Mouse (Mus musculus) embryonic stem cell, embryonic (primary cell): ENCODE measurements around the gene Fxr2.

Source experiments
- CTCF ChIA-PET, 4 experiments: fragments of 300-600 bp in 2 of 4; fragments of 350-600 bp in 2 of 4; sonication (Branson Sonifier 250); formaldehyde crosslinking; loops; one replicate each; lab custom pipeline; 2022; ENCODE audit warnings: inconsistent platforms in 2 of 4; lab: Charles Lee
- POLR2A ChIA-PET, 4 experiments: fragments of 300-600 bp in 2 of 4; fragments of 350-600 bp in 2 of 4; sonication (Branson Sonifier 250); formaldehyde crosslinking; loops; one replicate each; lab custom pipeline; 2022; ENCODE audit warnings: antibody characterized with exemption in 4 of 4, inconsistent platforms in 1 of 4; lab: Charles Lee

Gene Fxr2

DNA sequence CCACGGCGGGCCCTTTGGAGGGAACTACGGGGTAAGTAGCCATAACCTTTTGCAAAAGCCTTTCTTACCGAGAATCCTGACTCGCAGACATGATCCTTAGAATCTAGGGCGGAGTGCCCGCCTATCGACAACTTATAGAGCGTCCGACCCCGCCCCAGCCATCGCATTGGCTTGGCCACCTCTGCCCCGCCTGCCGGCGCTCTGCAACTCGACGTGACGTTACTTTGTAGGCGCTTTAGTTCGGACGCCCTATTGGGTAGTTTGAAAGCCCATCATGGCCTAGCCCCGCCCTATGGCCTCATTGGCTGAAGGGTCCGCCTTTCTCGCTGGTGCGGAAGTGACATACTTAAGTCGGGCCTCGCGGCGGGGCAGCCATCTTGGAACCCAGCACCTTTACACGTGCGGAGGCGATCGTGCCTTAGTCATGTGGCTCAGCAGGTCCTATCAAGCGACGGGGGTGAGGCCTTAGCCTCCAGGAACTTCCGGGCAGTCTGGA, 39.5 kb downstream of the Fxr2 start, which contains the start of gene Eif4a1:
TSS of gene Eif4a1 (minus strand) at position 213 of the 496 bp plus-strand sequence.
- ChIA-PET POLR2A (interaction anchor here (0.6 to 16.3 kb wide), 34 partner anchors 8 to 325 kb away, joined by 3 to 672 read pairs (median 6); partner anchors contain the start of genes Senp3 (in 4 of the 4), Mpdu1 (in 3 of the 4), Sox15 (in 3 of the 4) and Cd68 (in 1 of the 4)), CTCF (interaction anchor here in 1 of 4 experiments (1.1 kb wide), 1 partner anchor 10 kb away, joined by 3 read pairs; the partner anchor contains the start of gene Senp3)

DNA sequence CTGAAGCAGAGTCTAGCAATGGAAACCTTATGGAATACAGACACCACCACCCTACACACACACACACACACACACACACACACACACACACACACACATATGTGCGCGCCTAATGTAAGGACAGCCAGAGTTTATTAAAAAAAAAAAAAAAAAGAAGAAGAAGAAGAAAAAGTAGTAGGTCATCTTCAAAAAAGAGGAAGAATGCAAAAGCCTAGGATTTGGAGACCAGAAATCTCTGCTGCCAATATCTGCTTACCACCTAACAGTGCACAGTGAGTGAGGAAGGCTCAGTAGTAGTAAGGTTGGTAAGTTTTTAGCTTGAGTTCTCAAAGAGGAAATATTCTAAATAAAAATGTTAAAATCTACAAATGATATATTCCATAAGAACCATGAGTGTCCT, 46.4 kb downstream of the Fxr2 start:
- CTCF ChIA-PET = interaction anchor here in 1 of 4 experiments (0.6 to 8.3 kb wide), 2 partner anchors 35 to 49 kb away, joined by 3 to 155 read pairs; no protein-coding TSS in a partner anchor
- POLR2A ChIA-PET = interaction anchor here in 2 of 4 experiments (0.5 to 16.3 kb wide), 18 partner anchors 10 to 241 kb away, joined by 3 to 672 read pairs (median 11); partner anchors contain the start of genes Cd68 (in 2 of the 2), Mpdu1 (in 2 of the 2), Sox15 (in 2 of the 2) and Fxr2 (in 1 of the 2)

DNA sequence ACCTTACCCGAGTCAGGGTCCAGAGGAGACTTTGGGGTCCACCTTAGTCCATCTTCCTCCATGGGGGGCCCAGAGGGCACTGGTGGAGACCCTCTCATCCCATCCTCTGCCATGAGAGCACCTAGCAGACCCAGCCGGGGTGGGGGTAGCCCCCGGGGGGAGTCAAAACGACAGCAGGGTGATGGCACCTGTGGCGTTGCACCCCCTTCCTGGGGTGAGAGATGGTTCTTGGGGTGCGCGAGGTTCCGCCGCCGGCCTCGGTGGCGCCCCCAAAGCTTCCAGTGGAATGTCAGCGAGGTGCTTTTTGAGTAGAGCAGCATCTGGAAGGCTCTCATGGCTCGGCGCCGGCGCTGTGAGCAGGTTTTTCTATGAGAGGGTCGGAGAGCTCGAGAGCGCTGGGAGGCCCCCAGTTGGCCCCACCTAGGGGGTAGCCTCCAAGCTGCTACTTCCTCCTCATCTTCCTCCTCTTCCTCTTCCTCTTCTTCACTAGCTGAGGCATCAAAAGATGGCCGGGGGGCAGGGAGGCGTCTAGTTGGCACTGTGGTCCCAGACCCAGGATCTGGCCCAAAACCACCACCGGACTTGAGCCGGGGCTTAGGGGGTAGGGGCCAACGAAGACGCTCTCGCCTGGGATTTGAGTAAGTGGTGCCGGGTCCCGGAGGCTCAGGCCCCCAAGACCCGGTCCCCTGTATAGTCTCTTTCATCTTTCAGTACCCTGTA, 47.5 kb downstream of the Fxr2 start:
- ChIA-PET POLR2A (interaction anchor here in 3 of 4 experiments (0.5 to 16.3 kb wide), 33 partner anchors 7 to 247 kb away, joined by 3 to 672 read pairs (median 11); partner anchors contain the start of genes Sox15 (in 3 of the 3), Cd68 (in 2 of the 3), Eif4a1 (in 2 of the 3) and Mpdu1 (in 2 of the 3)), CTCF (interaction anchor here in 2 of 4 experiments (0.7 to 8.3 kb wide), 4 partner anchors 34 to 100 kb away, joined by 3 to 155 read pairs (median 15); partner anchors contain the start of genes Trp53 (in 1 of the 2) and Wrap53 (in 1 of the 2))

DNA sequence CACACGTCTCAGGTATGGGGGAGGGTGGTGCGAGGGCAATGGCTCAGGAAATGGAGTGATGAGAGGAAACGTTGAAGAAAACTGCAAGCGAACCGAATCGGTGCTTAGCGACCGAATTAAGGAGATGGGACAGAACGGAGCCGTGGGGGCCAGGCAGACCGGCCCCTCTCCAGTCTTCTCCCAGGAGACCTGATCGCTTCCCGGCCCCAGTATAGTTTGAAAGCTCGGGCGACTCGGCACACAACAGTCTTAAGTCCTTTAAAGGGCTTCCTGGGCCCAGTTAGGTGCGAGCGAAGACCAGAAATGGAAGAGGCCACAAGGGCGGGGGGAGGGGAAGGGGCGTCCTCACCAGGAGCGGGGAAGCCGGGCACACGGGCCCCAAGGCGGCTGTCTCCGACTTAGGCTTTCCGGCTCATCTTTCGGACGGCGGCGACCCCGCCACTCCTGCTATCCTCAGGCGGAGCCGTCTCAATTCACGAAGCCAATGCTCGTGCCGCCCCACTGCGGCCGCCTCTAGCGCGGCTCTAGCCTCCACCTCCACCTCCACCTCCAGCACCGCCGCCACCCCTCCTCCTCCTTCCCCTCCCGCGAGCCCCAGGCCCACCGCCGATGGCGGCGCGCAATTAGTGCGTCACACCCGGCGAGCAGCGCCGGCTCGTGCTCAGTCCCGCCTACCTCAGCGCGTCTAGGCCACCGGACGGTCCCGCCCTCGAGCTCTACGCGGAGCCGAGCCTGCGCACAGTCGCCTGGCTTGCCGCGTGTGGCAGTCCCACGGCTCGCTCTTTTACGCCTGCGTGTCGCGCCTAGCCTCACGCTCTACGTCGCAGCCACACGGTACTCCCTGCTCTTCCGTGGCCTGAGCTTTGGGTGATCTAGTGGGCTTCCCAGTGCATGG, 48.8 kb downstream of the Fxr2 start, which contains the start of gene Senp3:
TSS of gene Senp3 (minus strand) at position 771 of the 895 bp plus-strand sequence.
- POLR2A ChIA-PET = interaction anchor here (0.5 to 16.3 kb wide), 103 partner anchors 8 to 990 kb away, joined by 3 to 672 read pairs (median 5); partner anchors contain the start of genes Eif4a1 (in 4 of the 4), Sox15 (in 4 of the 4), Cd68 (in 3 of the 4) and Mpdu1 (in 3 of the 4)

DNA sequence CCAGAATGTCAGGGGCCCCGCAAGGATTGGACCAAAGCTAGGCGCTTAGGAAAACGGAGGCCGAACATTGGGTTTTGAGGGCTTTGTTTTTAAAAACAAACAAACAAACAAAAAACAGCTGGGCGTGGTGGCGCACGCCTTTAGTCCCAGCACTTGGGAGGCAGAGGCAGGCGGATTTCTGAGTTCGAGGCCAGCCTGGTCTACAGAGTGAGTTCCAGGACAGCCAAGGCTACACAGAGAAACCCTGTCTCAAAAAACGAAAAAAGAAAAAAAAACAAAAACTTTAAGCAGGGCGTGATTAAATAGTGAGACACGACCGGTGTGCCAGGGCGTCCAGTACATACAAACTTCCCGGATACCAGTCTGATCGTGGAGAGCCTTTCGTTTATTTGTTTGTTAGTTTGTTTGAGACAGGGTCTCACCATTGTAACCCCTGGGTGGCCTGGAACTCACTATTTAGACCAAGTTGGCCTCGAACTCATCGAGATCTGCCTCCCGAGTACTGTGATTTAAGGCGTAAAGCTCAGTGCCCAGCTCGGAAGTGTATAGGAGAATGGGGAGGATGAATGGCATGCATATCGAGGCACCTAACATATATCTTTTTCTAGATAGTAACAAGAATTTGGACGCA, 49.5 kb downstream of the Fxr2 start:
- ChIA-PET POLR2A (interaction anchor here (0.5 to 16.3 kb wide), 87 partner anchors 8 to 991 kb away, joined by 3 to 672 read pairs (median 6); partner anchors contain the start of genes Sox15 (in 4 of the 4), Cd68 (in 3 of the 4), Eif4a1 (in 3 of the 4) and Mpdu1 (in 3 of the 4)), CTCF (interaction anchor here (0.5 to 8.3 kb wide), 24 partner anchors 10 to 267 kb away, joined by 3 to 155 read pairs (median 6); partner anchors contain the start of genes Sox15 (in 2 of the 4), Eif4a1 (in 1 of the 4) and Fxr2 (in 1 of the 4))

More for the DNA sequence above, 48.8 kb downstream of the Fxr2 start, which contains the start of gene Senp3:
- CTCF ChIA-PET = interaction anchor here (0.6 to 8.3 kb wide), 26 partner anchors 9 to 267 kb away, joined by 3 to 155 read pairs (median 5); partner anchors contain the start of genes Sox15 (in 2 of the 4), Eif4a1 (in 1 of the 4) and Fxr2 (in 1 of the 4)

DNA sequence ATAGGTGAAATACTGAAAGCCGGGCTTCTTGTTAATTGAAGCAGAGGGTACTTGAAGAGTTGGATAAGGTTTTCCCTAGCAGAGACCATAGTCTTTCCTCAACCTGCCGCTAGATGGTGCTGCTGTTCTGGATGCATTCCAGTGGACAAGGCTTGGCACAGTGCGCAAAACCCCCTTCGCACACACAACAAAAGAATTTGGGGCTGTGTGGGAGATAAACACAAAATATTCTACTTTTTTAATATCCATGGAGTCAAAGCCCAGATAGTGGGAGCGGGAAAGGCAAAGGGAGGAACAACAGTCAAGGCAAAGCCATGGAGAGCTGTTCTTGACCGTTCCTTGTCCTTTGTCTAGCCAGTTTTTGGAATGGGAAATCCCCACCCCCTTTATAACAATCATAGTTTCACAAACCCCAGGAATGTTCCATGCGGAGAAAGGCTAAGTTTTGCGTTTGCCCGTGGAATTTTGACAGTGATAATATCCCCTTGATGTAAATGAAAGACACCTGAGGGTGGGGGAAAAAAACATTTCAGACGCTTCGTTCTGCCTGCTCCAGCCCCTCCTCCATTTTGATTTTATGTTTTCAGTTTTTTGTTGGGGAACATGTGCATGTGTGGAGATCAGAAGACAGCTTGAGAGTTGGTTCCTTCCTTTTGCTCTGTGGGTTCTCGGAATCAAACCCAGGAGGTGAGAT, 50.2 kb downstream of the Fxr2 start:
- ChIA-PET POLR2A (interaction anchor here (1.0 to 16.3 kb wide), 41 partner anchors 8 to 263 kb away, joined by 3 to 672 read pairs (median 14); partner anchors contain the start of genes Sox15 (in 3 of the 4), Cd68 (in 2 of the 4), Mpdu1 (in 2 of the 4) and Tnfsf12 (in 2 of the 4)), CTCF (interaction anchor here (0.6 to 8.3 kb wide), 16 partner anchors 10 to 266 kb away, joined by 3 to 155 read pairs (median 6); partner anchors contain the start of genes Eif4a1 (in 1 of the 4), Fxr2 (in 1 of the 4) and Sox15 (in 1 of the 4))

DNA sequence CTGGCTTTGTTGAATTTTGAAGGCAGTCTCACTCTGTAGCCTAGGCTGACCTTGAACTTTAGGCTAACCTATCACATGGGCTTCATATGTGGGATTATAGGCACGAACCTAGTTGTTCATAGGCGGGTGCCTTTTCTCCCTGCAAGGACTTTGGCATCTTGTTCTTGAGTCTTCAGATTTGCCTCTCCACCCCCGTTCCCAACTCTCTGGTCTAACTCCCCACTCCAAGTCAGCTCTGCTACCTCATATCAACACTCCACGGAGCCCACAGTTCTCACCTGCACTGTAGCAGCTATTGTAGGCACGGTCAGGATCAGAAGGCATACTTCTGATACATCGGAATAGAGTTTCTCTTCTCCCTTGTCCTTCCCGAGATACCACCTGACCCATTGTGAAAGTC, 50.8 kb downstream of the Fxr2 start:
- POLR2A ChIA-PET = interaction anchor here (1.0 to 16.3 kb wide), 22 partner anchors 9 to 103 kb away, joined by 3 to 672 read pairs (median 37); partner anchors contain the start of genes Cd68 (in 2 of the 4), Sox15 (in 2 of the 4), Tnfsf12 (in 2 of the 4) and Tnfsfm13 (in 2 of the 4)
- CTCF ChIA-PET = interaction anchor here in 3 of 4 experiments (0.6 to 8.3 kb wide), 9 partner anchors 10 to 265 kb away, joined by 3 to 155 read pairs (median 7); partner anchors contain the start of genes Fxr2 (in 1 of the 3) and Sox15 (in 1 of the 3)

DNA sequence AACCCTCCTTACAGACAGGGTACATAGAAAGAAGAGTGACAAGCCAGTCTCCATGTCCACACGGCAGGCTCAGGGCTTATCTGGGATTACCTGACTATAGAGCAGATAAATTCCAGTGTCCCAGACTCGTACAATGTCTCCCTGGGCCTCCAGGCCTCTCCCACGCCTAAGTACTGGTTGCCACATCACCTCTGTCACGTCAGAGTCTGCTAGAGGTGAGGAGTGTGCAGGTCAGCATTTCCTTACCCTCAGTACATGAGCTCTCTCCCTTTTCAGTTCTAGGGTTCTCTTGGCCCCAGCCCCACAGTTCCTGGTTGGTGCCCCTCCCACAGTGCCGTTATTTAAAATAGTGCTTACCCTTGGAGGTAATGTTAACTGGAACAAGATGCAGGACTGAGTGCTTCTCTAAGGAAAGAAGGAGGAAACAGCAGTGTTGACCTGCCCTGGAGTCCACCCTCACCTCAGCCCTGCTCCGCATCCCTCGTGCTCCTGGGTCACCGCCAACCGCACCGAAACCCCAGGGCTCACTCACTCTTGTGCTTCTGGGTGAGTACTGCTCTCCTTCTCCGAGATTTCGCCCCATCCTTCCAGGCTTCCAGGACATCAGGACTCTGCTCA, 51.4 kb downstream of the Fxr2 start:
- ChIA-PET CTCF (interaction anchor here in 3 of 4 experiments (0.9 to 8.3 kb wide), 7 partner anchors 10 to 35 kb away, joined by 3 to 155 read pairs (median 5); partner anchors contain the start of gene Sox15 (in 1 of the 3)), POLR2A (interaction anchor here (0.5 to 16.3 kb wide), 24 partner anchors 8 to 267 kb away, joined by 3 to 672 read pairs (median 30); partner anchors contain the start of genes Cd68 (in 2 of the 4), Tnfsf12 (in 2 of the 4), Tnfsfm13 (in 2 of the 4) and Atp1b2 (in 1 of the 4))

DNA sequence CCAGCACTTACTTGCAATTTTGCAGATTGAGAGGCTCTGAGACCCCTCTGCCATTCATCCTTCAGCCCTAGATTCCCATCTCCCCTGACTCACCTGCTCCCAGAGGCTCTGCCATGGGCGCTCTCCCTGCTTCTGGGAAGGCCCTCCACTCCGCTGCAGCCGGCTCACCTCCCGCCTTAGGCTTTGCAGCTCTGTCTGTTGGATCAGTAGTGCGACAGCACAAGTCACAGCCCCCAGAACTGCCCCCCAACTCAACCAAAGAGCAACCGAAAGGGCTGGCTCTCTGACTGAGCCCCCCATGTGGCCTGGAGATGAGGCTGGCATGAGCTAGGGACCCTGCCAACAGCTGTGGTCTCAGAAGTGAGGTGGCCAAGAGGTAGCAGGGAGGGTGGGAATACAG, 52.1 kb downstream of the Fxr2 start:
- CTCF ChIA-PET = interaction anchor here (0.5 to 8.3 kb wide), 14 partner anchors 9 to 730 kb away, joined by 3 to 155 read pairs (median 4); partner anchors contain the start of genes Fxr2 (in 2 of the 4) and Sox15 (in 1 of the 4)
- POLR2A ChIA-PET = interaction anchor here in 3 of 4 experiments (0.6 to 16.3 kb wide), 24 partner anchors 10 to 236 kb away, joined by 3 to 672 read pairs (median 10); partner anchors contain the start of genes Cd68 (in 2 of the 3), Mpdu1 (in 2 of the 3), Sox15 (in 2 of the 3) and Tnfsf12 (in 2 of the 3)

DNA sequence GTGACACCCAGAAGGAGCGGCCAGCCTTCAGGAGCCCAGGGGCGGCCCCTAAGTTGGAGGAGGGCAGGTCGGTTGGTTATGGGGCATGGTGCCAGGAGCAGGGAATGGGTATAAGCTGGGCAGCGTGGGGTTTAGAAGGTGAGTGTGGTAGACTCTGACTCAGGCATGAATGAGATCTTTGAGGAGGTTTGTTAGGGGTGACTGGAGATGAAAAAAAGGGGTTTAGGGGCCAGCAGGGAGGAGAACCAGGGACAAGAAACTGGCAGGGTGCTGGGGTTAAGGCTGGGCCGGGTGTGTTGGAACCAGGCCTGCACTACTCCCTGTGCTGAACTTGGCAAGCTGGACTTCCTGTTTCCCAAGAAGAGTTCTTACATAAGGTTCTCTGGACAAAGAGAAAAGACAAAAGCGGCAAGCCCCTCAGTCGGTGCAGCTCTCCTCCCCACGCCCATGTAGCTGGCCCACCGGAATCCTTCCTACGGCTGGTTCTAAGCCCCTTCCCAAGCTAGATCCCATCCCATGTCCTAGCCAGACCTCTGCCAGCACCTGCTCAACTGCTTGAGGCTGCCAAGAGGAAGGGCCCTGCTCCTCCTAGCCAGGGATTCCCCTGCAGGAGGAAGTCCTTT, 52.8 kb downstream of the Fxr2 start, which contains the start of gene Tnfsf13:
TSS of gene Tnfsf13 (minus strand) at position 259 of the 623 bp plus-strand sequence.
- CTCF ChIA-PET = interaction anchor here (0.5 to 8.3 kb wide), 17 partner anchors 8 to 730 kb away, joined by 3 to 155 read pairs (median 3); partner anchors contain the start of gene Fxr2 (in 2 of the 4)
- POLR2A ChIA-PET = interaction anchor here in 3 of 4 experiments (0.5 to 16.3 kb wide), 37 partner anchors 9 to 235 kb away, joined by 3 to 672 read pairs (median 5); partner anchors contain the start of genes Cd68 (in 2 of the 3), Fxr2 (in 2 of the 3), Mpdu1 (in 2 of the 3) and Sox15 (in 2 of the 3)

DNA sequence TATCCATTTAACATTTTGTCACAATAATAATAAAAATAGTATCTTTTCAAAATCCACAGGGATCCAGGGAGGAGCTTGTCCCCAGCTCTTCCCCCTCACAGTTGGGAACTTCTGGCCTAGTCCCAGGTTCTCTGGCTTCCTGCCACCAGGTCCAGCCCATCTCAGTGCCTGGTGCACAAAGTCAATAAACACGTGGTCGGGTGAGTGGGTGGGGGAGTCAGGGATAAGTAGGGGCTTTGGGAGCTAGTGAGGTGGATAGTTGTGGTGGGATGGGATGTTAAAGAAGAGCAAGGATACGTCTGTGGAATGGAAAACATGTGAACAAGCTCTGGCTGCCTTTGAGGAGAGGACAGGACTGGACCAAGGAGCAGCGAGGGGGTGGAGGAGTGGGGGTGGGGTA, 53.6 kb downstream of the Fxr2 start:
- ChIA-PET POLR2A (interaction anchor here in 3 of 4 experiments (0.5 to 16.3 kb wide), 41 partner anchors 8 to 328 kb away, joined by 3 to 672 read pairs (median 5); partner anchors contain the start of genes Cd68 (in 2 of the 3), Mpdu1 (in 2 of the 3), Sox15 (in 2 of the 3) and Tnfsf12 (in 2 of the 3)), CTCF (interaction anchor here (0.5 to 8.3 kb wide), 12 partner anchors 12 to 363 kb away, joined by 3 to 155 read pairs (median 4); partner anchors contain the start of genes Cntrob (in 1 of the 4), Fxr2 (in 1 of the 4) and Trappc1 (in 1 of the 4))

DNA sequence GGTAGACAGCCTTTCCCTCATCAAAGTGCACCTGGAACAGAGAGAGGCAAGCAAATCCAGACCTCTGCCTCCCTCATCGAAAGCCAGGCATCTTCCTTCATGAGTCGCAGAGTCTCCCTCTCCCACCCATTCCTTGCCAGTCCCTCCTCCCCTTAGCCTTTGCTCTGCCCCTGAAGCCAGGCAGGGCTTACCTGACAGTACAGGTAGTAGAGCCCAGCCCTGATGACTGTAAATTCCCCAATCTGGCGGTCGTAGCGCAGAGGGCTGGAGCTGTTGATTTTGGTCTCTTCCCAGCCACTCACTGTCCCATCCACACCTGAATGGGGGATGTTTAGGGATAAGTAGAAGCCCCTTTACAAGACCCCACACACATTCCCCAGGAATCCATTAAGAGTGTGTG, 54.3 kb downstream of the Fxr2 start:
- ChIA-PET CTCF (interaction anchor here (0.5 to 8.3 kb wide), 11 partner anchors 12 to 363 kb away, joined by 3 to 155 read pairs (median 4); partner anchors contain the start of genes Cntrob (in 1 of the 4) and Trappc1 (in 1 of the 4)), POLR2A (interaction anchor here in 3 of 4 experiments (0.5 to 16.3 kb wide), 31 partner anchors 8 to 269 kb away, joined by 3 to 672 read pairs (median 6); partner anchors contain the start of genes Cd68 (in 3 of the 3), Mpdu1 (in 2 of the 3), Sox15 (in 2 of the 3) and Tnfsf12 (in 2 of the 3))

DNA sequence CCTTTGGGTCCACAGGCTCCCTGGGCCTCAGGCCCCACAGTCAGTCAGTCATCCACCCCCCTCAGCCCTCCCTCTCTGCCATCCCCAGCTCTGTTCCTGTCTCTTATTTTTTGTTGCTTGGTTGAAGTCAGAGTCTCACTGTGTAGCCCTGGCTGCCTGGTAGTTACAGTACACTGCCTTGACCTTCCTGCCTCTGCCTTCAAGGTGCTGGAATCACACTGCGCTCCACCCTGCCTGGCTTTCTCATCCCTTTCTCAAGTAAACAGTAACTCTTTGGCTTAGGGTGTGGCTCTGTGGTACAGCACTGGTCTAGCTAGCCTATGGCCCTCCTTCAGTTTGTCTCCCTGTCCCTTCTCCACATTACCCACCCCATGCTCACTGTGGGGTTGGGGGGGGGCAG, 57.1 kb downstream of the Fxr2 start:
- ChIA-PET CTCF (interaction anchor here in 3 of 4 experiments (0.8 to 2.0 kb wide), 6 partner anchors 9 to 244 kb away, joined by 3 to 6 read pairs (median 4); partner anchors contain the start of gene Fxr2 (in 1 of the 3)), POLR2A (interaction anchor here in 3 of 4 experiments (0.6 to 9.5 kb wide), 26 partner anchors 8 to 231 kb away, joined by 3 to 154 read pairs (median 6); partner anchors contain the start of genes Senp3 (in 2 of the 3), Cd68 (in 1 of the 3) and Fxr2 (in 1 of the 3))
